Mouse (Mus musculus) heart, postnatal 0 days (tissue): ENCODE results near the gene Tgif2.

Source experiments
- CTCF ChIP-seq: IDR thresholded peaks from 2 replicates; pipeline ENCODE4 v1.5.1; 2016; ENCODE audit warnings: antibody characterized with exemption, control low read depth, low read depth
- EP300 ChIP-seq: IDR thresholded peaks from 2 replicates; pipeline ENCODE4 v1.6.1; 2016; ENCODE audit warnings: antibody characterized with exemption, low read depth

- TF ChIP-seq CTCF: no peak
- TF ChIP-seq EP300: no peak
Measured at GRCm38 (mm10) chr2:156857835-156858234, 18.0 kb downstream of the Tgif2 start, which contains the start of gene 4930518I15Rik.
